Mouse (Mus musculus): ENCODE data around the gene Krtap17-1.

DNA sequence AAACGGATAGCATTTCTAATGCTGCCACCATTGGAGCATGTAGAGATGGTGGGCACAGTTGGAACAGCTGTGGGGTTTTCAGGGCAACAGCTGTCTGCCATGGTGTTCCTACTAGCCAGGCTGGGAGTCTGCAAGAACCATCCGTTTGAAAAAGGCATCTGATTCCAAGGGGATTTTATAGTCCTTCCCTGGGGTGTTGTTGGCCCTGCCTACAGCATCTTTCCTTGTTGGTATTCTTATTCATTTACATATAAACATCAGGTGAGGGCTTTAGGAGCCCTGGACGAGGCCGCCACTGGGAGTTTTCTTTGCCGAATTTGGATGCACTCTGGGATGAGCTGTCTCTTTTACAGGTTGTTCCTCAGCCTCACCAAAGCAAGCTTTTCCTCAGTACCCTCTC, 14.8 kb downstream of the Krtap17-1 start, which contains the start of gene Krtap29-1:
- no peak for TF ChIP-seq CTCF (IDR thresholded peaks at IDR 0.05 in 2 of 3, conservative IDR thresholded peaks at IDR 0.05 in 1 of 3; ENCODE audit: control insufficient read depth in 1 of 3, insufficient read depth in 1 of 3, low read depth in 2 of 3, low read length in 3 of 3, poor library complexity in 1 of 3, severe bottlenecking in 1 of 3)
- TF ChIP-seq POLR2A (IDR thresholded peaks at IDR 0.05; ENCODE audit: control insufficient read depth in 1 of 2, insufficient read depth in 1 of 2, low read depth in 1 of 2, low read length in 2 of 2, poor library complexity in 1 of 2) = no peak
- TF ChIP-seq EP300 (IDR thresholded peaks at IDR 0.05; ENCODE audit: low read depth in 1 of 2, low read length in 2 of 2) = no peak
- no peak for TF ChIP-seq TBP (IDR thresholded peaks at IDR 0.05; ENCODE audit: low read depth, low read length)
- no peak for TF ChIP-seq TCF12 (IDR thresholded peaks at IDR 0.05; ENCODE audit: low read depth, low read length)
- TF ChIP-seq MAX (IDR thresholded peaks at IDR 0.05; ENCODE audit: low read length) = no peak
- TF ChIP-seq NELFE (IDR thresholded peaks at IDR 0.05; ENCODE audit: low read depth, low read length) = no peak
